Mouse (Mus musculus) cerebellum, adult 11 months (tissue): ENCODE results near the gene Slamf7.

ENCODE experiments used
- DNase-seq: peaks from one replicate; pipeline ENCODE4 v3.0.0; 2022

Slamf7 gene

DNA sequence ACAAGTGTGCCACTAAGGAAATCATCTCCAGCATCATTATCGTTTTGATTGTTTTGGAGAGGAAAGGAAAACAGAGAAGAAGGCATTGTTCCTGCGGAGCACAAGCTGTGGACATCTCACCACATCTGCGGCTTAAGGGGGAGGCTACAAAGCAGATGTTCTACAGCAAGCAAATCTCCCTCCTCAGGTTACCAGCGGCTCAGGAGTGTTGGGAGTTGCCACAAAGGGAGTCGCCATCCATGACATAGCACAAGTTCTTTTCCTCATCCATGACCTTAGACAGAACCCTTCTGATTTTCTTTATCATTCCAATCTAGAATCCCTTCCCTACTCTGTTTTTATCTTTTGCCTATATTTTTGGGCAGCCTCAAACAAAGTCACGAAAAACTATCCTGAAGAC, 17.1 kb downstream of the Slamf7 start:
- no peak for DNase-seq

DNA sequence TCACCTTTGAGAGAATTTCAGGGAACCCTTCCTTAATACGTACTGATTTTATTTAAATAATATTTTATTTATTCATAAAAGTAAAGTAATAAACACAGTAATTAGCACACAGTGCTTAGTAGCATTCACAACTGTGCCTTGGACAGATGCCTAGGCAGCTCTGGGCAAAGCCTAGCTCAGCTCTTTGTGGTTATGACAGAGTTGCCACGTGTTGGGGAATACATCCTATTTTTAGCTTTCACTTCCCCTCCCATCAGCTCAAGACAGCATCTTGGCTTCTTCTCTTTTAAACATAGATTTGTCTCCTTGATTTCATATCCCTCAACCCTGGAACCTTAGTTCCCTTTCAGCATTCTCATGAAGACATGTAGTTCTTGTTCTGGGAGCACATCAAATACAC, 21.4 kb downstream of the Slamf7 start:
- no peak for DNase-seq

DNA sequence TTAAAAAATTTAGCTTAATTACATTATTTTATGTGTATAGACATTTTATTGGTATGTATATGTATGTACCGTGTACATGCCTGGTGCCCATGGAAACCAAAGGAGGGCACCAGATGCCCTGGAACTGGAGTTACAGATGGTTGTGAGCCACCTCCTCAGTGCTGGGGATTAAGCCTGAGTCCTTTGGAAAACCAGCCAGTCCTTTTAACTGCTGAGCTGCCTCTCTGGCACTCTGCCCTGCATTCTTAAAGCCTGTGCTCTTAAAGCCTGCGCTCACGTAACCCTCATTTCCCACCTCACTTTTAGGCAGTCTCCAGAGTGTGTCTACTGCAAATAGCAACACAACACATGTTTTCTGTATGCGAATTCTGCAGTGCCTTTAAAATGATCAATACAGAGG, 21.9 kb downstream of the Slamf7 start:
- no peak for DNase-seq

DNA sequence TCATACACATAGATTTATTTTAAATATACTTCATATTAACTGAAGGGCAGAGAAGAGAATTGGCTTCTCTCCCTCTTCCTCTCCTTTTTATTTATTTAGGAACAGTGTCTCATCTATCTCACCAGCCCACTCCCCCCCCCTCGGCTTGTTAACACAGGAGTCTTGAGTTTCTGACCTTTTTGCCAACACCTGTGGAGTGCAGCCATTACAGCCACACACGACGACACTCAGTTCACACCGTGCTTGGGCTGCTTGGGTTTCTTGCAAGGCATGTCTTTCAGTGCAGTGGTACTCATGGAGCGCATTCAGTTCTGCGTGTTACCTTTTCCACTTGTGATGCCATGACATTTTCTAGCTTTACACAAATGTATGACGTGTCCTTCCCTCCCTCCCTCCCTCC, 22.8 kb downstream of the Slamf7 start:
- DNase-seq: no peak

DNA sequence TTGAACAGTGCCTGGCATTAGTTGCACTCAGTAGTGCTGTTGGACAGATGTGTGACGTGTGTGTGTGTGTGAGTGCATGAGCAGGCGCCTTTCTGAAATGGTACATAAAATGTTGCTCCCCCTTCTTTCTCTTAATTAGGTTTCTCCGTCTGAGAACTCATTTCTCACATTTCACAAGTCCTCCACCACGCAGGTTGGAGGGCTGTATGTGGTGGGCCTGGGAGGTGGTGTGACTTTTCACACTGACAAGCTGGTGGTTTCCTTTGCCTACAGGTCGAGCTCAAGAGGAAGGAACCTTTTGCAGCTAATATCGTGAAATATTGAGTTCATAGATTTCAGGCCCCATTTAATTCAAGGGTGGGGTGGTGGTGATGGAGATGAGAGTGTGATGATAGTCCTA, 23.7 kb downstream of the Slamf7 start:
- no peak for DNase-seq

DNA sequence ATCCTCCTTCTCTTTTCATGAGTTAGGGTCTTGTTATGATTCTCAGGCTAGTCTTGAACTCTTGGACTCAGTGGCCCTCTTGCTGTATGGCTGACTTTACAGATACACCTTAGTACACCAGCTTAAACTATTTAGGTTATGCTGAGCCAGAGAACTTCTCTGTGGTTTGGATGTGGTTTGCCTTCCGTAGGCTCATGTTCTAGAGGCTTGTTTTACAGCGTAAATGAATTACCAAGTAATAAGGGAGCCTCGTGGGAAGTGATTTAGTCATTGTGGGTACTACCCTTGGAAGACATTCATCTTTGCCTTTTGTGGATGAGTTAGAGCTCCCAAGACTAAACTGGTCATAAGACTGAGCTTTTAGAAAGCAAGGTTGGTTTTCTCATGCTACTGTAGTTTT, 25.0 kb downstream of the Slamf7 start:
- no peak for DNase-seq

DNA sequence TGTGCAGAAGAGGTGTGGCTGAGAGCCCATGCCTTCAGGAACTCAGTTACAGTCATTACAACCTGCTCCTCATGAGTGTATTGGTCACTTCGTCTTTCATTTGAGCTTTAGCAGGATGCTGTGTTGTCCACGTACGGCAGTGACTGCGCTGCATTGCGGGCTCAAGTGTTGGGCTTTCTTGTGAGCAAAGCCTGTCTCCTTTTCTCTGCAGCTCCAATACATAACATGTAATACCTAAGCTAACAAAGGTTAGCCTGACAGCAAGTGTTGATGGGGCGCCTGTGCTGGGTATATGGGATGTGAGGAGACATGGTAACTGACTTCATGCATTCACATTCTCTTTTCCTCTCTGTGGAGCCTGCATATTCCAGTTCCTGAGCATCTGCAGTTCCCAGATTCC, 32.7 kb downstream of the Slamf7 start:
- DNase-seq: no peak

DNA sequence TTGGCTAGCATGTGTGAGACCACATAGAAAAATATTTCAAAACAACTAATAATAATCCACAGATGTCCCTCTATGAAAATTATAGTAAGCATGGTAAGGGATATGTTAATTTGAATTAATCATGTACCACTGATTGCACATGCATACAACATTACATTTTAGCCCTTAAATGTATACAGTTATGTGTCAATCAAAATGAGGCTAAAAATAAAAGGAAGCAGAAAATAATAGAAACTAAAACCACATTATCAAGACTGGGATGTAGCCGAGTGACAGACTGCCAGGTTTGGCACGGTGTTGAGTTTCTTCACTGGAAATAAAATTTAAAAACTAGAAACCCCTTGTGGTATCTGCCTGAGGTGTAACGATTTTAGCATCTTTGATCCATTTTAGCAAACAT, 33.2 kb downstream of the Slamf7 start:
- no peak for DNase-seq

DNA sequence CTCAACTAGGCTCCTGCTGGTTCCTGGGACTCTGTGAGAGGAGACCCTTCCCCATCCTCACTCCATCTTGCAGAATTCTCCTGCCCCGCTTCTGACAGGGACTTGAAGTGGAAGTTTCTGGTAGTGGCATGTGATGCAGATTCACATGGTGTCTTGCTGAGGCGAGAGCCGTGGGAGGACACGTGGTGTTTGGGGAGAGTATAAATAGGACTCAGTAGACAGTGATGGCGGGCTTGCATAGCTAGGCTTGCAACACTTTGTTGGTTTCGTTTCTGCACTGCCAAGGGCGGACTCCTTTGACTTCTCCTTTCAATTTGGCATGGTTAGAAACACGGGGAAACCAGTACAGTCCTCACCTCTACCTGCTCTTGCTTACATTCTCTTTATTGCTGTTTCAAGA, 33.8 kb downstream of the Slamf7 start:
- DNase-seq: no peak

DNA sequence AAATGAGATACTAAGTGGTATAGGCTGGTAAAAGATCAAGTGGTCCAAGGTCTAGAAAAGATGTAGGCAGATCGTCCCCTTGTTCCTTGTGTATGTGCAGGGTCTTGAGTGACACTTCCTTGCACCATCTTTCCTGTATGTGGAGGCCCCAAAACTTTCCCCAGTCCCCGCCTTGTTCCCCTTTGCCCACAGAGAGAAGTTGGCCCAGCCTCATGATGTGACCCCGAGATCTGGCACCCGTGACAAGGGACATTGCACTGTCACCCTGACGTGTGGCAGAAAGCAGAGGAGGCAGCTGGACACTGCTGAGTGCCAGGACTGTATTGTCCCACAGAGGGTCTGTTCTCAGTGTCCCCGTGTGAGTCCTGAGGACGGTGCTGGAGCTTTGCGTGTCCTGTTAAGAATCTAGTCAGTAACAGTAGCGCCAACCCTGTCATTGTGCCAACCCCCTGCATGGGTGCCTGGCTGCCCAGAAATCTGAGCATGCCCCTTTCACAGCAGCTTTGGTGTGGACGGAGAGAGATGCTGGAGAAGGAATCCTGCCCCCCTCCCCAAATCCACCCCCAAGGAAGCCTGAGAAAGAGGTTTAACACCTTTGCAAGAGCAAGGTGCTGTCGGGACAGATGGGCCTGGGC, 35.8 kb downstream of the Slamf7 start:
- DNase-seq: no peak

DNA sequence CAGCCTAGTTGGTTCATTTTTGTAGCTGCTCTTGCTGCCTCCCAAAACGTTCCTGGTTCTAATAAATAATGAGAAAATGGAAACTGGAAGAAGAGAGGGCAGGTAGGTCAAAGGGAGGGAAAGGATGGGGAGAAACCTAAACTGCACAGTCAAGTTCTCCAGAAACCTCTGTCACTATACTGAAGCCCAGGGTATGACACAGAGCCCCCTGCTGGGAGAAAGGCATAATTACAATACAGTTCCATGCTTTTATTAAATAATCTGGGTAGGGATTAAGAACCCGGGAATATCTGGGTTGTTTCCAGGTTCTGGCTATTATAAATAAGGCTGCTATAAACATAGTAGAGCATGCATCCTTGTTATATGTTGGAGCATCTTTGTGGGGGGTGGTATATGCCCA, 38.9 kb downstream of the Slamf7 start:
- no peak for DNase-seq

DNA sequence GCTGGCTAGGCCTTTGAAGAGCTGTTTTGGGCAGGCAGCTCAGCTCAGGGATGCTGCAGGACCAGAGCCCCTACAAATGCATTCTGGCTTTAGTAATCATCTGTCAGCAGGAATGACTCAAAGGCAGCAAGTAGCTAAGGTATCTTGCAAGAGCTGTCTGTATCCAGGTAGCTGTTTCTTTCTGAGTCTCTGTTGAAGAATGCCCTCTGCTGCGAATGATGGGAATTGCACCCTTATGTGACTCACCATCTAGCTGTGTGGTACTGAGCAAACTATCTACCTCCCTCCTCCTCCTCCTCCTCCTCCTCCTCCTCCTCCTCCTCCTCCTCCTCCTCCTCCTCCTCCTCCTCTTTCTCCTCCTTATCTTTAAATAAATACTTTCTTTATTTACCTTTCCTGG, 42.1 kb downstream of the Slamf7 start:
- DNase-seq: no peak

DNA sequence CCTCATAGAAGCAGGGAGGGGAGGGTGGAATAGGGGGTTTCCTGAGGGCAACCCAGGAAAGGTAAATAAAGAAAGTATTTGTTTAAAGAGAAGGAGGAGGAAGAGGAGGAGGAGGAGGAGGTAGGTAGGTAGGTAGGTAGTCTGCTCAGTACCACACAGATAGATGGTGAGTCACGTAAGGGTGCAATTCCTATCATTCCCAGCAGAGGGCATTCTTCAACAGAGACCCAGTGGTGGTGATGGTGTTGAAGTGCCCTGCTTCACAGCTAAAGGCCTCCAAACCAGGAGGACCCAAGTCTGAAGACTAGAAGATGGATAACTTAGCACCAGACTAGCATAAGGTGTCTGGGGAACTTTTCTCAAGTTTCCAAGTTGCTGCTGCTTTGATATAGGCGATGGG, 42.8 kb downstream of the Slamf7 start:
- no peak for DNase-seq

DNA sequence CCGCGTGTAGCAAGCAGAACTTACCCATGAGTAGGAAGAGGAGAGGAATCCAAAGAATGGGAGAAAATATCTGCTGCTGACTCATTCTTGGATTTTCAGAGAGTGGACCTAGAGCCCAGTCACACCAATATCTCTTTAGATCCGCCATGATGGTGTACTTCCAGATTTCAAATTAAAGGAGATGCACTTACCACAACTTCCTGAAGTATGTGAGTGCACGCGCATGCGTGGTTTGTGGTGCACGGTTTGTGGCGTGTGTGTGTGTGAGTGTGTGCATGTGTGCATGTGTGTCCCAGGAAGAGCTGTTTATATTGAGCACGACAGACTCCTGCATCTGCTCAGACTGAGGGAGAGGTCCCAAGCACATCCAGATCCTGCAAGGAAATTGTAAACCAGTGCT, 45.7 kb downstream of the Slamf7 start, which contains the start of gene Ly9:
TSS of gene Ly9 (minus strand) at position 235 of the 400 bp plus-strand sequence.
- no peak for DNase-seq

DNA sequence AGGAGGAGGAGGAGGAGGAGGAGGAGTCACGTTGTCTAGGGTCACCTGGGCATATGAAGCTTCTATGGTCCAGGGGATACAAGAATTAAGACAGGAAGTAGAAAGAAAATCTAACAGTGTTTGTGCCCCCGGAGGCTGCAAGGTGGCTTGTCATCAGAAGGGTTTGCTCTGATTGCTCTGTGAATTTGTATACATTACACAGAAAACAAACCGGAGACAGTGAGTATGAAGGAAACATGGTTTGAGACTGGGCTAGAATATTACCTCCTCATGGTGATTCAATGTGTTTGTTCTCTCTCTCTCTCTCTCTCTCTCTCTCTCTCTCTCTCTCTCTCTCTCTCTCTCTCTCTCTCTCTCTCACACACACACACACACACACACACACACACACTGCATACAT, 46.2 kb downstream of the Slamf7 start:
- no peak for DNase-seq

DNA sequence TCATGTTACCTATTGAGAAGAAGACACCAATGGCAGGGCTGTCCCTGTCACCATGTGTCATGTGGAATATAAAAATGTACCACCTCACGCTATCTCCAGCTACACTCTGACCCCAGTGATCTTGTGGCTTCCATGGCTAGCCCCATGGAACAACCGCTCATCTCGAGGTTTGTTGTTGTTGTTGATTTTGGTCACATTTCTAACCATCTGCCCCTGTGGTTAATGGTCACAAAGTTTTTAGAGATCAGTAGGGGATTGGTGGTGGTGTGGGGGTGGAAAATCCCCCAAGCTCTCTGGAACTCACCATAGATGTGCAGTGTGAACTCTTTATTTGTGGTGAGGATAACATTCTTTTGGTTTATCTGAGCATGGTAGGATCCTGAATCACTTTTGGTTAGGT, 48.1 kb downstream of the Slamf7 start:
- DNase-seq: no peak

DNA sequence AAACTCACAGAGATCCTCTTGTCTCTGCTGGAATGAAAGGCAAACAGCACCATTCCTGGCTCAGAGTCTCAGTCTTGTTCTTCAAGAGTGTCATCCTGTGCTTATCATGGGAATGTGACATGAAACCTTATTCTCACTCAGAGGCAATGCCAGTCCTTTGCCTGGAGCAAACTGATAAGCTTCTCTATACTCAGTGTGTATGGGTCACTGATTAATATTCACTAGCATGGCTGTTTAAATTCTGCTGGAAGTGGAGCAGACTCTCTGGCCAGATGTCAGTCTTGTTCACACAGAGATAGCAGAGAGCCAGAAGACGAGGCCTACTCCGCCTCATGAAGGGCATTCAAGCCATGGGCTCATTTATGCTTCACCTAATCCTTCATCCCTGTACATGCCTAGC, 68.3 kb downstream of the Slamf7 start:
- DNase-seq: no peak
